Mouse (Mus musculus): ENCODE results near the gene Sult2a2.
"Not testable (repeated sequence)": the region's sequence is repeated elsewhere in the genome, so short reads cannot be mapped to it uniquely, and the experiment has no call there.

Sult2a2 gene

DNA sequence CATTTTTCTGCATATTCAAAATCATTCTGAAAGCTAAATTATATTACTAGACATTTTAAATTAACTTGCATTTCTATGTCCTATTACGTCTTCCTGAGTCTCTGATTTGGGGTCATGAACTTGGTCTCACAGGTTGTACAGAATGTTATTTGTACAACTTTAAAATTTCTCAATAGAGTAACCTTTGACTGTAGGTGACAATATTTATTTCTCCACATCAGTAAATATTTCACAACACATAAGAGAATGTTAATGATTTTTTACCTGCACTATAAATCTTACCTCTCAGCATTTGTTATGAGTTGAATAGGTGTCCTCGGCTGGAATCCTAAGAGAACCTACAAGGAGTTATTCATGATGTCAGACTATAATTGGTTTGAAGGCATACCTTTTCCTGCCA is at the start of gene Sult2a2:
Gene Sult2a2, plus strand, starts transcription at position 301 of the 400 bp plus-strand sequence.
- DNase-seq (ENCODE audit: low read depth, low spot score) = not testable (repeated sequence)

DNA sequence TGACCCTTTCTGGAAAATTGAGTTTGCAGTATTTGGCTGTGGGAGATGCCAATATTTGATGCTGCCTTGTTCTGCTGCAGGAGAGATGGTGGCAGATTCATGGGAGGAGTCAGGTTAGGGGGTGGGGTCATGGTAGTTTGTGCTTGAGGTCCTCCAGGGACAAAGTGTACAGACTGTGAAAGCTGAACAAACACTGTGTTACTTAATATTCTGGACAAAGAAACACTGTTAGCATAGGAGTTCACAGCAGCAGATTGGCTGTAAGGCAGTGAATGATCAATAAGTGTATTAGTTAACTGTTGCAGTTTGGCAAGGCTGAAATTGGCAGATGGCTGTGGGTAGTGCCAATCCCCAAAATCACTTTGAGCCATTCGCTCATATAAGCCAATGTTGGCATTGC is 80.6 kb downstream of the Sult2a2 start:
- DNase-seq (ENCODE audit: low read depth, low spot score) = no peak

Data from c-Kit-negative CD71-positive TER-119-positive erythroid progenitor cells, embryonic 14.5 days (primary cell).